Mouse (Mus musculus) kidney, postnatal 36 days (tissue): ENCODE measurements around the gene Vps13d.

Source experiments
- DNase-seq, 2 experiments: peaks; one replicate each; pipeline ENCODE4 v3.0.0; 2021 to 2022; ENCODE audit warnings: mixed read lengths in 2 of 2

Vps13d gene

GRCm38 (mm10) chr4:145147006-145147961 lies 47.5 kb downstream of the Vps13d start:
- DNase-seq = peak; percentile 10 to 17

GRCm38 (mm10) chr4:145143533-145143932 lies 51.3 kb downstream of the Vps13d start:
- no peak for DNase-seq

GRCm38 (mm10) chr4:145136705-145137104 lies 58.1 kb downstream of the Vps13d start:
- DNase-seq = no peak

GRCm38 (mm10) chr4:145135473-145135872 lies 59.3 kb downstream of the Vps13d start:
- DNase-seq = no peak

- no peak for DNase-seq
Observed at GRCm38 (mm10) chr4:145130772-145131171, 64.0 kb downstream of the Vps13d start.

- DNase-seq = peak; percentile 59 to 78
Observed at GRCm38 (mm10) chr4:145129956-145130548, 64.8 kb downstream of the Vps13d start.

GRCm38 (mm10) chr4:145125463-145126220 lies 69.2 kb downstream of the Vps13d start:
- DNase-seq = no peak

GRCm38 (mm10) chr4:145124419-145124818 lies 70.4 kb downstream of the Vps13d start:
- DNase-seq = no peak

- DNase-seq = no peak
Observed at GRCm38 (mm10) chr4:145111641-145112040, 83.2 kb downstream of the Vps13d start.

- DNase-seq = no peak
Observed at GRCm38 (mm10) chr4:145110736-145111135, 84.1 kb downstream of the Vps13d start.

GRCm38 (mm10) chr4:145106796-145107195 lies 88.0 kb downstream of the Vps13d start:
- DNase-seq = no peak

- no peak for DNase-seq
Observed at GRCm38 (mm10) chr4:145105319-145105718, 89.5 kb downstream of the Vps13d start.

- DNase-seq = no peak
Observed at GRCm38 (mm10) chr4:145104917-145105316, 89.9 kb downstream of the Vps13d start.

GRCm38 (mm10) chr4:145103617-145104016 lies 91.2 kb downstream of the Vps13d start:
- DNase-seq = no peak

- DNase-seq = no peak
Observed at GRCm38 (mm10) chr4:145101823-145102718, 92.7 kb downstream of the Vps13d start.

- DNase-seq = no peak
Observed at GRCm38 (mm10) chr4:145099853-145100252, 95.0 kb downstream of the Vps13d start.

- DNase-seq = no peak
Observed at GRCm38 (mm10) chr4:145099344-145099743, 95.5 kb downstream of the Vps13d start.

GRCm38 (mm10) chr4:145097974-145098373 lies 96.8 kb downstream of the Vps13d start:
- no peak for DNase-seq

- no peak for DNase-seq
Observed at GRCm38 (mm10) chr4:145096481-145097039, 98.2 kb downstream of the Vps13d start.

- peak in 1 of 2 experiments; percentile 9 for DNase-seq
Observed at GRCm38 (mm10) chr4:145086509-145086908, 108.3 kb downstream of the Vps13d start.

- DNase-seq = no peak
Observed at GRCm38 (mm10) chr4:145079324-145079723, 115.5 kb downstream of the Vps13d start.

- DNase-seq = peak; percentile 11 to 56
Observed at GRCm38 (mm10) chr4:145074276-145074675, 120.5 kb downstream of the Vps13d start.
